Mouse (Mus musculus): Measurements from ENCODE around the gene Cdc6. TPM values are rescaled to one million over a fixed set of nuclear protein-coding genes. Genes with fewer than 3 reads are reported as not detected.

Gene Cdc6
- total RNA-seq, 2 experiments from 2014 or later = 26.4 to 26.5 TPM

GRCm38 (mm10) chr11:98941826-98942550 lies 34.4 kb downstream of the Cdc6 start:
- ATAC-seq (ENCODE audit: poor library complexity, severe bottlenecking) = peak; percentile 68

GRCm38 (mm10) chr11:98942555-98942922 lies 34.9 kb downstream of the Cdc6 start:
- no peak for ATAC-seq (ENCODE audit: poor library complexity, severe bottlenecking)

GRCm38 (mm10) chr11:98942923-98943641 lies 35.5 kb downstream of the Cdc6 start:
- peak; percentile 17; the same call in 1 of the 2 replicates for ATAC-seq (ENCODE audit: poor library complexity, severe bottlenecking)

GRCm38 (mm10) chr11:98943741-98944461 lies 36.3 kb downstream of the Cdc6 start:
- no peak for ATAC-seq (ENCODE audit: poor library complexity, severe bottlenecking)

GRCm38 (mm10) chr11:98944897-98945604 lies 37.5 kb downstream of the Cdc6 start:
- ATAC-seq (ENCODE audit: poor library complexity, severe bottlenecking) = no peak

- no peak for ATAC-seq (ENCODE audit: poor library complexity, severe bottlenecking)
These were observed 38.0 kb downstream of the Cdc6 start for GRCm38 (mm10) chr11:98945605-98945977.

GRCm38 (mm10) chr11:98947969-98948569 lies 40.5 kb downstream of the Cdc6 start:
- ATAC-seq (ENCODE audit: poor library complexity, severe bottlenecking) = peak; percentile 56

GRCm38 (mm10) chr11:98949242-98949957 lies 41.8 kb downstream of the Cdc6 start:
- ATAC-seq (ENCODE audit: poor library complexity, severe bottlenecking) = peak; percentile 34

GRCm38 (mm10) chr11:98949958-98950460 lies 42.4 kb downstream of the Cdc6 start:
- ATAC-seq (ENCODE audit: poor library complexity, severe bottlenecking) = no peak

- ATAC-seq (ENCODE audit: poor library complexity, severe bottlenecking) = no peak
These were observed 42.9 kb downstream of the Cdc6 start for GRCm38 (mm10) chr11:98950484-98950883.

- ATAC-seq (ENCODE audit: poor library complexity, severe bottlenecking) = no peak
These were observed 43.7 kb downstream of the Cdc6 start for GRCm38 (mm10) chr11:98951026-98951906.

- ATAC-seq (ENCODE audit: poor library complexity, severe bottlenecking) = no peak
These were observed 44.5 kb downstream of the Cdc6 start for GRCm38 (mm10) chr11:98952111-98952510.

- ATAC-seq (ENCODE audit: poor library complexity, severe bottlenecking) = peak; percentile 59
These were observed 45.1 kb downstream of the Cdc6 start for GRCm38 (mm10) chr11:98952736-98953135.

GRCm38 (mm10) chr11:98953361-98953760 lies 45.8 kb downstream of the Cdc6 start:
- ATAC-seq (ENCODE audit: poor library complexity, severe bottlenecking) = no peak

- no peak for ATAC-seq (ENCODE audit: poor library complexity, severe bottlenecking)
These were observed 46.3 kb downstream of the Cdc6 start for GRCm38 (mm10) chr11:98953835-98954320.

- peak; percentile 10 for ATAC-seq (ENCODE audit: poor library complexity, severe bottlenecking)
These were observed 46.8 kb downstream of the Cdc6 start for GRCm38 (mm10) chr11:98954373-98954772.

GRCm38 (mm10) chr11:98954801-98955706 lies 47.5 kb downstream of the Cdc6 start:
- no peak for ATAC-seq (ENCODE audit: poor library complexity, severe bottlenecking)

Data from megakaryocyte, adult 5-6 weeks (primary cell).